Mouse (Mus musculus) thymus, postnatal 36 days (tissue): Measurements from ENCODE around the gene Nus1.
A peak's percentile ranks its signal among the peaks of the same experiment; 100 is the strongest.

ENCODE experiments used
- DNase-seq, 2 experiments: peaks; one replicate each; pipeline ENCODE4 v3.0.0; 2022; ENCODE audit warnings: mixed read lengths in 2 of 2

Gene Nus1

GRCm38 (mm10) chr10:52417998-52418860 lies 882 bp downstream of the Nus1 start:
- no peak for DNase-seq

- no peak for DNase-seq
Measured at GRCm38 (mm10) chr10:52418931-52419330, 1.6 kb downstream of the Nus1 start.

GRCm38 (mm10) chr10:52419402-52419801 lies 2.1 kb downstream of the Nus1 start:
- DNase-seq: no peak

GRCm38 (mm10) chr10:52420526-52420925 lies 3.2 kb downstream of the Nus1 start:
- DNase-seq: no peak

- no peak for DNase-seq
Measured at GRCm38 (mm10) chr10:52421716-52422115, 4.4 kb downstream of the Nus1 start.

GRCm38 (mm10) chr10:52423097-52423496 lies 5.8 kb downstream of the Nus1 start:
- DNase-seq: peak in 1 of 2 experiments; percentile 12

- DNase-seq: no peak
Measured at GRCm38 (mm10) chr10:52426314-52426980, 9.1 kb downstream of the Nus1 start.

GRCm38 (mm10) chr10:52427634-52428415 lies 10.5 kb downstream of the Nus1 start:
- DNase-seq: no peak

- DNase-seq: no peak
Measured at GRCm38 (mm10) chr10:52430953-52431352, 13.6 kb downstream of the Nus1 start.

- DNase-seq: no peak
Measured at GRCm38 (mm10) chr10:52434836-52435235, 17.5 kb downstream of the Nus1 start.

- no peak for DNase-seq
Measured at GRCm38 (mm10) chr10:52460614-52461013, 43.3 kb downstream of the Nus1 start.

GRCm38 (mm10) chr10:52463941-52464739 lies 46.8 kb downstream of the Nus1 start:
- no peak for DNase-seq

- no peak for DNase-seq
Measured at GRCm38 (mm10) chr10:52471520-52471919, 54.2 kb downstream of the Nus1 start.
